Mouse (Mus musculus): ENCODE results near the gene Afmid.
A peak's percentile ranks its signal among the peaks of the same experiment; 100 is the strongest.

DNA sequence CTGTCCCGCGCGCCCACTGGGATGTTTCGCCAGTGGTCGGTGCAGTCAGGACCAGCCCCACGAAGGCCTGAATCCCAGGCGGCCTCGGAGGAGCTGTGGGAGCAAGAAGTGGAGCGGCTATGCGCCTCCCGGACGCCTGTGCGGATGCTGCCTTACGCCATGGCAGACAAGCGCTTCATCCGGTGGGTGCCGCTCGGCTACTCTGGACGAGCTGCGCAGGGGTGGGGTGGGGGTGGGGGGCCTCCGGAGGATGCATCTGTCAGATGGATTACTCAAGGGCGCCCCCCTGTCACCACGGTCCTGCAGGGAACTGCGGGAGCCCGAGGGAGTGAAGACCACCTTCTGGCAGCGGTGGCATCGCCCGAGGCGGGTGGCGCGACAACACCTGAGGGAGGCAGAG is 42.6 kb upstream of the Afmid start:
- TF ChIP-seq CTCF (IDR thresholded peaks at IDR 0.05; ENCODE audit: extremely low read depth, insufficient read length, insufficient replicate concordance, low read depth, low read length) = peak; percentile 31; the same call in 1 of the 2 replicates
- no peak for TF ChIP-seq POLR2A (IDR thresholded peaks at IDR 0.05; ENCODE audit: low read depth, low read length)
